Mouse (Mus musculus): Measurements from ENCODE around the gene Akip1.

DNA sequence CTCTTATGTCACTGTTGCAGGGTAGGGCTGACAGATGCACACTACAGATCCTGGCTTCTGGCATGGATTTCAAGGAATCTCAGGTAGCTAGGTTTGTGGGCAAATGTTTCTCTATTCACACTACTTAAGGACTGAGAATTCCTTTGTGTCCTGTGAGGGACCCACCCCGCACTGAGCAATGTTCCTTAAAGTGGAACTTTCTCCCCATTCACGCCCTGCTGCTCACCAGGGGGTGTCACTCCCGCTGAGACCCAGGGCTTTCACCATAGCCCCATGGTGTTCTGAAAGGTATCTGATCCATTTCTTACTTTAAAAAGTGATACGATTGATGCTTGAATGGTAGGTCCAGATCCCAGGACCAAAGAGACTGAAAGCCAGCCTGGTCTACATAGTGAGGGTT, 769 bp upstream of the Akip1 start:
- TF ChIP-seq CTCF (conservative IDR thresholded peaks at IDR 0.05; ENCODE audit: low read length) (no peak), POU5F1 (IDR thresholded peaks at IDR 0.05; ENCODE audit: borderline replicate concordance, low read length) (no peak)

All from E14TG2a.4 (cell line).